ENCODE assay signal across 27 mouse cellular contexts in the genomic region with DNA sequence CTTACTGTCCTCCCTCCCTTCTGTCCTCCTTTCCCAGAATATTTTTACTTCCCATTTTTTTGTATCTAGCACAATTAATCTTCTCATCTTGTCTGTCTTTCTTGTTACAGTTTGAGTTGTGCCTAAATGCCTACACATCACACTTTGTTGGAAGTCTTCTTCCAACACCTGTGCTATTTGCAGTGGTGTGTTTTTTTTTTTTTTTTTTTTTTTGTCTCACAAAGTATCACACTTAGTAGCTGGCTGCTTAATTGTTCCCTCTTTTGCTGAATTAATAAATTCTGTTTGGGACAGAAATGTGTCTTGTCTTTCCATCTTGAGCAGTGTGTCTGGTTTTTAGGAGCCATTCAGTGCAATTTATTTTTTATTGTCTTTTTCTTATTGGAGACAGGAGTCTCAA. TPM values are rescaled to one million over a fixed set of nuclear protein-coding genes. Genes with fewer than 3 reads are reported as not detected.
DNase-seq lines count a peak whose midpoint lies in the region; ATAC-seq and TF ChIP-seq lines count a peak whose summit lies in the region.
"Had no signal": no experiment of that assay in that cellular context is flagged by ENCODE, and none has a peak within 500 bp of the region (broad histone marks: within the 10 kb centered on the region; RNA-seq: fewer than 3 reads in every experiment).

No protein-coding gene starts in this region.

- no peak for TF ChIP-seq EP300 in liver, postnatal 0 days (IDR thresholded peaks at IDR 0.05; ENCODE audit: low read depth)

- no peak overlapping the region for H3K27ac ChIP-seq in liver, embryonic 12.5 days
- H3K27ac ChIP-seq in liver, postnatal 0 days (ENCODE audit: low read depth): no peak overlapping the region
- H3K27ac ChIP-seq in liver, embryonic 15.5 days (replicated peaks): peak overlapping the region; percentile 33; the same call in 1 of the 2 replicates
- no peak overlapping the region for H3K27ac ChIP-seq in liver, embryonic 11.5 days (ENCODE audit: low read depth, low read length)
- H3K27ac ChIP-seq: embryonic facial prominence, embryonic 13.5 days; embryonic facial prominence, embryonic 15.5 days; forebrain, embryonic 10.5 days; forebrain, embryonic 12.5 days had no signal

- no peak for DNase-seq in liver, postnatal 0 days
- DNase-seq in liver, embryonic 11.5 days (ENCODE audit: low spot score): no peak
- no peak for DNase-seq in G1E (ENCODE audit: low spot score)
- DNase-seq in layer of hippocampus, adult 8-10 months (ENCODE audit: low spot score in 2 of 2): no peak
- no peak for DNase-seq in T-cell, adult 2 months (ENCODE audit: low spot score)
- DNase-seq: adrenal gland, adult 2 months; adrenal gland, postnatal 10 days; adrenal gland, postnatal 25 days; B cell, adult 2 months; cerebellum, adult 11 months; cerebellum, adult 18-20 months; cerebellum, adult 8-10 months; cerebellum, adult 9-11 months; cerebellum, postnatal 14 days; cerebellum, postnatal 36 days; embryo, embryonic 11 days had no signal

- peak overlapping the region; percentile 34; the same call in 1 of the 2 replicates for H3K4me2 ChIP-seq in liver, embryonic 12.5 days
- H3K4me2 ChIP-seq in liver, postnatal 0 days (ENCODE audit: low read depth, low read length): no peak overlapping the region
- no peak overlapping the region for H3K4me2 ChIP-seq in liver, embryonic 15.5 days
- H3K4me2 ChIP-seq in liver, embryonic 11.5 days: no peak overlapping the region; the same call in 1 of the 2 replicates
- H3K4me2 ChIP-seq: embryonic facial prominence, embryonic 13.5 days; embryonic facial prominence, embryonic 15.5 days; forebrain, embryonic 12.5 days had no signal

- peaks cover 68% of the 10 kb centered on the region for H3K4me1 ChIP-seq in liver, embryonic 12.5 days
- H3K4me1 ChIP-seq in liver, postnatal 0 days (ENCODE audit: insufficient read depth): peaks cover 23% of the 10 kb centered on the region
- peaks cover 60% of the 10 kb centered on the region for H3K4me1 ChIP-seq in liver, embryonic 15.5 days (replicated peaks)
- peaks cover 39% of the 10 kb centered on the region for H3K4me1 ChIP-seq in liver, embryonic 11.5 days (replicated peaks; ENCODE audit: control insufficient read depth, insufficient read depth, low read length)
- peaks cover 54% of the 10 kb centered on the region for H3K4me1 ChIP-seq in G1E (ENCODE audit: insufficient read depth, low read depth, low read length)

- no peaks in the 10 kb centered on the region for H3K9me3 ChIP-seq in liver, embryonic 12.5 days (replicated peaks)
- H3K9me3 ChIP-seq in liver, postnatal 0 days (ENCODE audit: low read length): no peaks in the 10 kb centered on the region
- H3K9me3 ChIP-seq in liver, embryonic 15.5 days (replicated peaks): no peaks in the 10 kb centered on the region
- H3K9me3 ChIP-seq in liver, embryonic 11.5 days (ENCODE audit: control insufficient read depth, low read length): no peaks in the 10 kb centered on the region
- H3K9me3 ChIP-seq in G1E (replicated peaks): no peaks in the 10 kb centered on the region
- H3K9me3 ChIP-seq: embryonic facial prominence, embryonic 13.5 days; embryonic facial prominence, embryonic 15.5 days; forebrain, embryonic 10.5 days; forebrain, embryonic 12.5 days had no signal

- no peak for TF ChIP-seq CTCF in liver, postnatal 0 days (IDR thresholded peaks at IDR 0.05; ENCODE audit: low read depth)
- no peak for TF ChIP-seq CTCF in G1E (IDR thresholded peaks at IDR 0.05; ENCODE audit: low read depth, low read length)

- H3K4me3 ChIP-seq in liver, embryonic 12.5 days: no peak overlapping the region
- H3K4me3 ChIP-seq in liver, postnatal 0 days (ENCODE audit: low read depth, low read length): no peak overlapping the region
- H3K4me3 ChIP-seq in liver, embryonic 15.5 days (replicated peaks): no peak overlapping the region
- no peak overlapping the region for H3K4me3 ChIP-seq in liver, embryonic 11.5 days (ENCODE audit: low read depth, low read length)
- peak overlapping the region; percentile 42; the same call in 1 of the 2 replicates for H3K4me3 ChIP-seq in G1E (ENCODE audit: low read depth, low read length)
- H3K4me3 ChIP-seq: embryonic facial prominence, embryonic 13.5 days; embryonic facial prominence, embryonic 15.5 days; erythroblast, embryonic 14.5 days; forebrain, embryonic 10.5 days; forebrain, embryonic 12.5 days had no signal

- no peaks in the 10 kb centered on the region for H3K27me3 ChIP-seq in liver, embryonic 12.5 days (replicated peaks)
- no peaks in the 10 kb centered on the region for H3K27me3 ChIP-seq in liver, postnatal 0 days (ENCODE audit: insufficient read depth, low read length)
- H3K27me3 ChIP-seq in liver, embryonic 15.5 days: no peaks in the 10 kb centered on the region
- H3K27me3 ChIP-seq in liver, embryonic 11.5 days (replicated peaks; ENCODE audit: control insufficient read depth, insufficient read depth, low read length): no peaks in the 10 kb centered on the region
- no peaks in the 10 kb centered on the region for H3K27me3 ChIP-seq in G1E (ENCODE audit: insufficient read depth, low read length)
- H3K27me3 ChIP-seq: embryonic facial prominence, embryonic 13.5 days; embryonic facial prominence, embryonic 15.5 days; forebrain, embryonic 12.5 days; Patski had no signal

- H3K9ac ChIP-seq in liver, embryonic 12.5 days: no peak overlapping the region
- no peak overlapping the region for H3K9ac ChIP-seq in liver, postnatal 0 days (replicated peaks)
- no peak overlapping the region for H3K9ac ChIP-seq in liver, embryonic 15.5 days
- H3K9ac ChIP-seq in liver, embryonic 11.5 days (ENCODE audit: low read depth, low read length): no peak overlapping the region
- H3K9ac ChIP-seq: embryonic facial prominence, embryonic 13.5 days; embryonic facial prominence, embryonic 15.5 days; forebrain, embryonic 12.5 days had no signal

- H3K36me3 ChIP-seq in liver, embryonic 12.5 days: peaks cover 8% of the 10 kb centered on the region
- H3K36me3 ChIP-seq in liver, postnatal 0 days (replicated peaks; ENCODE audit: insufficient read depth, low read length): 0 out of 2 replicates have a peak, but pooled peaks cover 3% of the 10 kb centered on the region
- H3K36me3 ChIP-seq in liver, embryonic 15.5 days (replicated peaks): no peaks in the 10 kb centered on the region
- H3K36me3 ChIP-seq in liver, embryonic 11.5 days (ENCODE audit: control insufficient read depth, insufficient read depth, low read length): peaks cover 3% of the 10 kb centered on the region; the same call in 1 of the 2 replicates
- H3K36me3 ChIP-seq in G1E (replicated peaks): peaks cover 16% of the 10 kb centered on the region
- H3K36me3 ChIP-seq: embryonic facial prominence, embryonic 13.5 days; embryonic facial prominence, embryonic 15.5 days; forebrain, embryonic 12.5 days had no signal

- ATAC-seq in liver, embryonic 12.5 days: no peak
- ATAC-seq in liver, postnatal 0 days: no peak
- no peak for ATAC-seq in liver, embryonic 15.5 days (ENCODE audit: insufficient read depth)
- ATAC-seq in liver, embryonic 11.5 days (replicated peaks; ENCODE audit: low FRiP score): no peak
- ATAC-seq in G1E (ENCODE audit: extremely low read depth, insufficient number of reproducible peaks, low FRiP score, poor library complexity, severe bottlenecking): no peak
- ATAC-seq: CD4-positive, CD25-positive, alpha-beta regulatory T cell, adult 4 months; forebrain, embryonic 14.5 days; forebrain, embryonic 16.5 days; Patski had no signal

RNA-seq across cellular contexts. Expression of a gene that starts 3.9 kb away (rescaled TPM):
- 23.0 and 24.8 TPM in 2 replicates for polyA plus RNA-seq in liver, embryonic 12.5 days (2016; fragmentation: Nextera tagmentation; extraction: Ambion mirVana)
- 2.9 and 3.7 TPM in 2 replicates for polyA plus RNA-seq in liver, postnatal 0 days (2015; fragmentation: Nextera tagmentation; extraction: Ambion mirVana)
- 8.5 and 9.4 TPM in 2 replicates for polyA plus RNA-seq in liver, embryonic 15.5 days (2015; fragmentation: Nextera tagmentation; extraction: Ambion mirVana)
- 29.9 and 32.4 TPM in 2 replicates for polyA plus RNA-seq in liver, embryonic 11.5 days (2014; fragmentation: Nextera tagmentation; extraction: Ambion mirVana)
- total RNA-seq in G1E (2014; fragmentation: Nextera tagmentation) (192 and 201 TPM in 2 replicates), G1E (2017) (148 and 161 TPM in 2 replicates)
- polyA plus RNA-seq in G1E (2012): 4.8 and 6.4 TPM in 2 replicates
- 10 to 100 TPM; 21.4 to 34.2 (median 25.7) TPM for total RNA-seq in layer of hippocampus, adult 8-10 months (2022)

RNA-seq across cellular contexts. Expression of a gene that starts 10.4 kb away (rescaled TPM):
- 2.5 and 2.9 TPM in 2 replicates for polyA plus RNA-seq in liver, embryonic 12.5 days (2016; fragmentation: Nextera tagmentation; extraction: Ambion mirVana)
- 1.0 and 1.2 TPM in 2 replicates for polyA plus RNA-seq in liver, postnatal 0 days (2015; fragmentation: Nextera tagmentation; extraction: Ambion mirVana)
- polyA plus RNA-seq in liver, embryonic 15.5 days (2015; fragmentation: Nextera tagmentation; extraction: Ambion mirVana): 0.90 and 0.93 TPM in 2 replicates
- 3.0 and 3.1 TPM in 2 replicates for polyA plus RNA-seq in liver, embryonic 11.5 days (2014; fragmentation: Nextera tagmentation; extraction: Ambion mirVana)
- total RNA-seq in G1E (2014; fragmentation: Nextera tagmentation): 4.1 and 5.6 TPM in 2 replicates
- total RNA-seq in G1E (2017): 1.3 and 1.9 TPM in 2 replicates
- 7.7 and 12.6 TPM in 2 replicates for polyA plus RNA-seq in G1E (2012)
- total RNA-seq in layer of hippocampus, adult 8-10 months (2022): 1 to 10 TPM; 6.0 to 8.2 (median 6.4) TPM
- polyA plus RNA-seq: CD4-positive, CD25-positive, alpha-beta regulatory T cell, adult 4 months had no signal
